Mouse (Mus musculus): Measurements from ENCODE around the gene Lypd5. TPM values are rescaled to one million over a fixed set of nuclear protein-coding genes. Genes with fewer than 3 reads are reported as not detected.

Gene Lypd5
- total and polyA plus RNA-seq, 3 experiments, result not detected

DNA sequence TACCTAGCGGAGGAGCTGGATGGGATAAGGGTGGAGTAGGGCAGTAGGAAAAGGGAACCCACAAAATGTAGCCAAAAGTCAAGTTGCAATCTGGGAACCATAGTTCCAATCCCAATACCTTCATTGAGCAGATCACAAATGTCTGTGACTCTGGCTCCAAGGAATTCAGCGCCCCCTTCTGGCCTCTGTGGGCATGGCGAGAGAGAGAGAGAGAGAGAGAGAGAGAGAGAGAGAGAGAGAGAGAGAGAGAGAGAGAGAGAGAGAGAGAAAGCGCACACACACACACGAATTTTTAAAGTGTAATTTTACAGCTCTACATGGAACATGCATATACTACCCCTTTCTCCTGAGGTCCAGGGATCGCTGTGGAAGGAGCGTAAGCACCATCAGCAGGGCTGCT is 14.2 kb downstream of the Lypd5 start:
- TF ChIP-seq SMC3 (IDR thresholded peaks at IDR 0.05; ENCODE audit: low read depth, low read length), result peak; percentile 38
- TF ChIP-seq IRF4 (IDR thresholded peaks at IDR 0.05; ENCODE audit: low read depth, low read length), result no peak
- peak; percentile 22 to 66; a peak in 3 of 4 replicates for TF ChIP-seq CTCF (conservative IDR thresholded peaks at IDR 0.05 in 1 of 2, IDR thresholded peaks at IDR 0.05 in 1 of 2; ENCODE audit: low read depth in 2 of 2, low read length in 2 of 2)
- TF ChIP-seq RAD21 (IDR thresholded peaks at IDR 0.05; ENCODE audit: low read depth, low read length), result peak; percentile 27
- no peak for TF ChIP-seq ZNF384 (IDR thresholded peaks at IDR 0.05; ENCODE audit: low read depth, low read length)
- peak; percentile 68 for TF ChIP-seq JUND (conservative IDR thresholded peaks at IDR 0.05; ENCODE audit: low read depth, low read length)
- Histone ChIP-seq H3K4me2 (ENCODE audit: insufficient read depth, low read depth, poor library complexity, severe bottlenecking) (no peak overlapping the region), H3K36me3 (replicated peaks in 1 of 2; ENCODE audit: control insufficient read depth in 1 of 2, insufficient read depth in 1 of 2, low read length in 1 of 2) (no peaks in the 10 kb centered on the region), H3K79me2 (replicated peaks; ENCODE audit: control insufficient read depth, extremely low read depth, insufficient read depth, poor library complexity, severe bottlenecking) (no peaks in the 10 kb centered on the region), H3K4me1 (ENCODE audit: control insufficient read depth in 1 of 2, insufficient read depth in 2 of 2) (peaks cover 10 to 15% of the 10 kb centered on the region in 2 experiments), H3K4me3 (replicated peaks in 1 of 3; ENCODE audit: low read depth in 2 of 3, low read length in 2 of 3, poor library complexity in 1 of 3) (no peak overlapping the region), H3K27ac (ENCODE audit: insufficient read depth, low read depth) (no peak overlapping the region), H3K9ac (ENCODE audit: insufficient read depth, low read depth) (no peak overlapping the region), H3K27me3 (replicated peaks) (peaks cover 16% of the 10 kb centered on the region), H3K9me3 (replicated peaks; ENCODE audit: low read length) (peaks cover 6% of the 10 kb centered on the region)
- dilution Hi-C loops (cut with MboI; ENCODE audit: extremely low pct_ligation_motif_present, extremely low pct_unique_long_range_greater_than_20kb, low sequenced_read_pairs), result no loop called here
- in situ Hi-C loops (cut with MboI; ENCODE audit: low pct_ligation_motif_present, low pct_unique_long_range_greater_than_20kb, low sequenced_read_pairs), result no loop called here
- DNase-seq (ENCODE audit: extremely low read depth), result no peak

GRCm38 (mm10) chr7:24364827-24365226 is 15.8 kb downstream of the Lypd5 start:
- Histone ChIP-seq H3K27me3 (replicated peaks) (peaks cover 10% of the 10 kb centered on the region), H3K9me3 (replicated peaks; ENCODE audit: low read length) (peaks cover 4% of the 10 kb centered on the region), H3K4me3 (replicated peaks in 1 of 3; ENCODE audit: low read depth in 2 of 3, low read length in 2 of 3, poor library complexity in 1 of 3) (no peak overlapping the region), H3K4me1 (ENCODE audit: control insufficient read depth in 1 of 2, insufficient read depth in 2 of 2) (peaks cover 14 to 27% of the 10 kb centered on the region in 2 experiments), H3K9ac (ENCODE audit: insufficient read depth, low read depth) (no peak overlapping the region), H3K4me2 (ENCODE audit: insufficient read depth, low read depth, poor library complexity, severe bottlenecking) (peak overlapping the region; percentile 51; the same call in 1 of the 2 replicates), H3K27ac (ENCODE audit: insufficient read depth, low read depth) (no peak overlapping the region), H3K36me3 (replicated peaks in 1 of 2; ENCODE audit: control insufficient read depth in 1 of 2, insufficient read depth in 1 of 2, low read length in 1 of 2) (no peaks in the 10 kb centered on the region), H3K79me2 (replicated peaks; ENCODE audit: control insufficient read depth, extremely low read depth, insufficient read depth, poor library complexity, severe bottlenecking) (no peaks in the 10 kb centered on the region)
- TF ChIP-seq GABPA (IDR thresholded peaks at IDR 0.05; ENCODE audit: insufficient replicate concordance, low read depth, low read length) (no peak), KAT2A (IDR thresholded peaks at IDR 0.05; ENCODE audit: insufficient replicate concordance, low read length) (no peak), UBTF (IDR thresholded peaks at IDR 0.05; ENCODE audit: low read depth, low read length) (0 out of 2 replicates have a peak, but pooled peaks have one; percentile 59), NELFE (IDR thresholded peaks at IDR 0.05; ENCODE audit: low read depth, low read length) (0 out of 2 replicates have a peak, but pooled peaks have one; percentile 33), CHD1 (IDR thresholded peaks at IDR 0.05; ENCODE audit: low read depth, low read length) (no peak), ZC3H11A (IDR thresholded peaks at IDR 0.05; ENCODE audit: low read depth, low read length) (peak; percentile 93), CTCF (conservative IDR thresholded peaks at IDR 0.05 in 1 of 2, IDR thresholded peaks at IDR 0.05 in 1 of 2; ENCODE audit: low read depth in 2 of 2, low read length in 2 of 2) (peak; percentile 87 to 97), SMC3 (IDR thresholded peaks at IDR 0.05; ENCODE audit: low read depth, low read length) (peak; percentile 99), RAD21 (IDR thresholded peaks at IDR 0.05; ENCODE audit: low read depth, low read length) (peak; percentile 90), PAX5 (IDR thresholded peaks at IDR 0.05; ENCODE audit: low read length) (no peak), IRF4 (IDR thresholded peaks at IDR 0.05; ENCODE audit: low read depth, low read length) (peak; percentile 37; the same call in 1 of the 2 replicates), E2F4 (IDR thresholded peaks at IDR 0.05; ENCODE audit: insufficient replicate concordance, low read depth, low read length) (no peak), RCOR1 (conservative IDR thresholded peaks at IDR 0.05; ENCODE audit: low read depth, low read length) (no peak), ETS1 (conservative IDR thresholded peaks at IDR 0.05; ENCODE audit: low read depth, low read length) (no peak), MAZ (IDR thresholded peaks at IDR 0.05; ENCODE audit: low read depth, low read length) (0 out of 2 replicates have a peak, but pooled peaks have one; percentile 59), USF1 (IDR thresholded peaks at IDR 0.05; ENCODE audit: low read depth, low read length) (no peak), MAX (IDR thresholded peaks at IDR 0.05; ENCODE audit: low read length) (peak; percentile 25; the same call in 1 of the 2 replicates), MEF2A (IDR thresholded peaks at IDR 0.05; ENCODE audit: borderline replicate concordance, low read depth, low read length) (no peak), JUND (conservative IDR thresholded peaks at IDR 0.05; ENCODE audit: low read depth, low read length) (no peak), NRF1 (IDR thresholded peaks at IDR 0.05; ENCODE audit: low read depth, low read length) (no peak)
- dilution Hi-C loops (cut with MboI; ENCODE audit: extremely low pct_ligation_motif_present, extremely low pct_unique_long_range_greater_than_20kb, low sequenced_read_pairs), result no loop called here
- peak; percentile 83 for DNase-seq (ENCODE audit: extremely low read depth)
- in situ Hi-C loops (cut with MboI; ENCODE audit: low pct_ligation_motif_present, low pct_unique_long_range_greater_than_20kb, low sequenced_read_pairs), result loop anchor here (5.0 kb wide), 1 partner anchor 37 kb away; no protein-coding TSS in a partner anchor
